Mouse (Mus musculus): ENCODE measurements around the gene Ecsit.

- TF ChIP-seq EP300 (optimal IDR thresholded peaks at IDR 0.05) (no peak), CTCF (IDR thresholded peaks at IDR 0.05; ENCODE audit: low read depth) (no peak)
Observed at GRCm38 (mm10) chr9:22056303-22056910, 28.8 kb downstream of the Ecsit start.
